Mouse (Mus musculus) adrenal gland (tissue): ENCODE measurements around the gene Lurap1l.

ENCODE experiments used
- intact Hi-C: fragments of 180-260 bp; cut with DNase I; formaldehyde crosslinking; loops from one replicate; pipeline ENCODE4 v1.15.1; 2025

Gene Lurap1l

DNA sequence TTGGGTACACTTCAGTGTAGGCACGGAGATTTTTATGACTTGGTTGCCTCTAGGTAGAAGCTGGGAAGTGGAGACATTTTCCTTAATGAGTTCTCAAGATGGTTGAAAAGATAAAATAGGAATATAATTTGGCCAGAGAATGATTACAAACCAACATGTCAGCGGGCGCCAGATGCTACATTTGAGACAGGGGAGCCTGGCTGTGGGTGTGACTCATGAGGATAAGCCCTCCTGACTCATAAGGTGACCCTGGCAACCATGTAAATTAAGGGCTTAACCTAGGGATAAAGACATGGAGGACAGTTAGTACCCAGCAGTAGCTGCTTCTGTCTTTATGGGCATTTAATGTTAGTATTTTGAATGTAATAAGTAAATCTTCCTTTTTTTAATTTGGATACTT lies 6.2 kb downstream of the Lurap1l start:
- intact Hi-C loops: loop anchor here (10.0 kb wide), 1 partner anchor 108 kb away; no protein-coding TSS in a partner anchor

DNA sequence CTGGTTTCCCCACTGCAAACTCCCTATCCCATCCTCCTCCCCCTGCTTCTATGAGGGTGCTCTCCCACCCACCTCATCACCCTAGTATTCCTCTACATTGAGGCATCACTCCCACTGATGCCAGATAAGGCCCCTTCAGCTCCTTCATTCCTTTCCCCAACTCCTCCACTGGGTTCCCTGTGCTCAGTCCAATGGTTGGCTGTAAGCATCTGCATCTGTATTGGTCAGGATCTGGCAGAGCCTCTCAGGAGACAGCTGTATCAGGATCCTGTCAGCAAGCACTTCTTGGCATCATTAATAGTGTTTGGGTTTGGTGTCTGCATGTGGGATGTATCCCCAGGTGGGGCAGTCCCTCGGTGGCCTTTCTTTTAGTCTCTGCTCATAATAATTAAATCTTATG lies 6.7 kb downstream of the Lurap1l start:
- intact Hi-C loops: loop anchor here (10.0 kb wide), 1 partner anchor 108 kb away; no protein-coding TSS in a partner anchor

DNA sequence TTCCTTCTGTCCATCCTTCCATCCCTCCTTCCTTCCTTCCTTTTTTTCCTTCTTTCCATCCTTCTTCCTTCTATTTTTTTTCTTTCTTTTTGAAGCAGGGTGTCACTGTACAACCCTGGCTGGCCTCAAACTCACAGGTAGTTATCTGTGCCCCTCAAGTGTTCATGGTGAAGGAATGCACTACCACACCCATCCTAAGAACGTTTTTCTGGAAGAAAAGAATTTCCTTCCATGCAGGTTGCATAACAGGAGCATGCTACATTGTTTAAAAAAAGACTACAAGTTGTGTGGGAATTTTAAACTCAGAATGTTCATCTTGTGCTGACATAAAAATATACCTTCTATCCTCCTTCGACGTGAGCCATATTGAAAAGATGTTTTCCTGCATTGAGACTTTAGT lies 7.4 kb downstream of the Lurap1l start:
- intact Hi-C loops: loop anchor here (10.0 kb wide), 1 partner anchor 107 kb away; no protein-coding TSS in a partner anchor

GRCm38 (mm10) chr4:80918526-80919129 lies 8.2 kb downstream of the Lurap1l start:
- intact Hi-C loops: loop anchor here (10.0 kb wide), 1 partner anchor 106 kb away; no protein-coding TSS in a partner anchor

GRCm38 (mm10) chr4:80919217-80919867 lies 8.9 kb downstream of the Lurap1l start:
- intact Hi-C loops: loop anchor here (10.0 kb wide), 1 partner anchor 105 kb away; no protein-coding TSS in a partner anchor

GRCm38 (mm10) chr4:80921646-80922489 lies 11.4 kb downstream of the Lurap1l start:
- intact Hi-C loops: no loop called here

- intact Hi-C loops: no loop called here
These were observed 12.2 kb downstream of the Lurap1l start for GRCm38 (mm10) chr4:80922654-80923053.

DNA sequence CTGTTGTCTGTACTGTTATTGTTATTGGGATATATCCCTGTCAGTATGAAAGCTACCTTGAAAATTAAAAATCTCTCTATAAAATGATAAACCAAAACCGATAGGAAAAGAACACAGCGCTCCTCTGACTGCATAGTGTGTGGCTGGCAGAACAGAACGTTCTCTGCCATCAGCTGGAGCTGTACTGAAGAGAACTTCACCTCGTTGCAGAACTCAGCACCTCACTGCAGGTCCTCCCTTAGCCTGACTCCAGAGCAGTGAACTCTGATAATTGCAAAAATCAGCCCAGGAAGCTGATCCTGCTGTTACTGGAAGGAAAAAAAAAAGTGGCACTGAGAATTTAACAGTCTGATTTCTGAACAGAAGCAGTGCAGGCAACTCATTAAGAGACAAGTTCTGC lies 14.4 kb downstream of the Lurap1l start:
- intact Hi-C loops: no loop called here

DNA sequence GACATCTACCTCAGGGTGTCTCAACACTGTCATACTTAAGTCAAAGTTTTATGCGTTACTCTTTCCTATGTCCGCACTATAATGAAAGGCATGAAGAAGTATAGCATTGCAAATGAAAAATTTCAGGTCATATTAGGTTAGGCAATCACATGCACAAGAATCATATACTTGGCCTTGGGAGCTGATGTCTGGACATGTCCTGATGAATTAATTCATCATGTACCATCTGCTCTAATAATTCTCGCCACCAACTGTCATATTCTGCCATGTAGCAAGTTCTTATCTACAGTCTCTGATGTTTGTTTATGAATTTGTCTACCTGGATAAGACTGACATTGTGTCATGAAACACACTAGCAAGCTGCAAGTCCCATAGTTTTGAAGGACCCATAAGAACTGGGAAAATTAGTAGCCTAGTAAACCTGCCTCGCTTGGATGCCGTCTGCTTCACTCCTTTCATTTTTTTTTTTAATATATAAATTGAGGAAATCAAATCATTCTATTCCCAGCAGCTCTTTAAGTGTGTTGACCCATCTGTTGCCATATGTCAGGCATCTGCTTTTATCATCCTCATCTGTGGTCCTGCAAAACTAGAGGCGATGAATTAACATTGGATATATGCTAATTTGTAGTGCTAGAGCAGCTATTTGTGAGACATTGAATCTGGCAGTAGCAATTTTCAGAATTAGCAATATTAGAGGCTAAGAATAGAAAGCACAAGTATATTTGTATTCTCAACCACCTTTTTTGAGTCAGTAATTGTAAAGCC lies 15.5 kb downstream of the Lurap1l start:
- intact Hi-C loops: no loop called here

DNA sequence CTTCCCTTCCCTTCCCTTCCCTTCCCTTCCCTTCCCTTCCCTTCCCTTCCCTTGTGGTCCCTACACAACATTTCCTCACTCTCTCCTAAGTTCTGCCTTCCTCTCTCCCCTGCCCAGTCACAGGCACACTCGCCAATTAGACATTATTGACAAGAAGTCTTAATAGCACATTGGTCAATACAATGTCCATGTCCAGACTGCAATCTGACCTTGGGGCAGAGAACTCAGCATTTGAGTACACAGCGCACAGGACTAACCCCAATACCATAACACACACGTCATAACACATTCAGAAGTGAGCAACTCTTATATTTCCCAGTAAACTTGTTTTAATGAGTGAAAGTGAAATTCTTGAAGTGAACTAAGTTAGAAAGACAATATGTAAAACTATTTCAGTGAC lies 24.3 kb downstream of the Lurap1l start:
- intact Hi-C loops: no loop called here

- intact Hi-C loops: no loop called here
These were observed 28.7 kb downstream of the Lurap1l start for GRCm38 (mm10) chr4:80939115-80939514.

GRCm38 (mm10) chr4:80940946-80941345 lies 30.5 kb downstream of the Lurap1l start:
- intact Hi-C loops: no loop called here

GRCm38 (mm10) chr4:80941978-80942377 lies 31.5 kb downstream of the Lurap1l start:
- intact Hi-C loops: no loop called here

- intact Hi-C loops: no loop called here
These were observed 34.2 kb downstream of the Lurap1l start for GRCm38 (mm10) chr4:80944605-80945004.

GRCm38 (mm10) chr4:80949110-80949509 lies 38.7 kb downstream of the Lurap1l start:
- intact Hi-C loops: no loop called here

DNA sequence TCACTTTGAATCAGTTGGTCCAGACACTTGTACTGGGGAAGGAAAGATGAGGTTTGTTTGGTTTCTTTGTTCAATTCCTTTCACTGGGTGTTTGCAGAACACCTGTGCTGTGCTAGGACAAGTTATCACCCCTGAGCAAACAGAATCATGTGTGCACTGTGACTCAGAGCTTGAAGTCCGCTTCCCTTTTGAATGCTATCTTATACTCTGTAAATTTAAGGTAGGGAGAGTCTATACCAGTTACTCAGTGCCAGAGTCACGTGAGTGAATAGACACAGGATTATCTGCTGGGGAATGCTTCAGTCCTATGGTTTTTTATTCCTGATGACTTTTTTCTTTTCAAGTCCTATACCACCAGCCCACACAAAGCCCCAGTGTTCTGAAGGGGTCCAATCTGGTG lies 39.3 kb downstream of the Lurap1l start:
- intact Hi-C loops: loop anchor here (5.0 kb wide), 2 partner anchors 37 to 77 kb away; partner anchors contain the start of gene Lurap1l

DNA sequence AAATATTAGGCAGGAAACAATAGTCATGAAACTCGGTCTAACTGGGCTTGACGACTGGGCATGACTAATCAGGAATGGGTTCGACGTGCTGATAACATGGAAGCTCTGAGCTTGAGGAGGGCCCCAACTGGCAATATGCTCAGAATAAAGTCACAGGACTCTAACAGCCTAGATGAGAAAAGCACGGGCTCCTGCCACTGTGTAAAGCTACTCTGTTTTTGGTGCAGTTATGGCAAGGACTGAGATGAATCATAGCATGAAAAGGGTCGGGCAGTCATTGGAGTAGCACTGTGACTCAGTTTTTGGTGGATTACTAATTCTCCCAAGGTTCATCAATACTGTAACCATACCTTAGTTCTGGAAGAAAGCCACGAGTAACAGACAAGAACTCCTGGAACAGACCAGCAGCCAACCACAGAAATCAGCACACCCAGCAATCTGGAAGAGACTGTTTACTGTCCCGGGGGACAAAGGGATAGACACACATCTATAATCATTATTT lies 39.9 kb downstream of the Lurap1l start:
- intact Hi-C loops: loop anchor here (5.0 kb wide), 2 partner anchors 38 to 78 kb away; partner anchors contain the start of gene Lurap1l

DNA sequence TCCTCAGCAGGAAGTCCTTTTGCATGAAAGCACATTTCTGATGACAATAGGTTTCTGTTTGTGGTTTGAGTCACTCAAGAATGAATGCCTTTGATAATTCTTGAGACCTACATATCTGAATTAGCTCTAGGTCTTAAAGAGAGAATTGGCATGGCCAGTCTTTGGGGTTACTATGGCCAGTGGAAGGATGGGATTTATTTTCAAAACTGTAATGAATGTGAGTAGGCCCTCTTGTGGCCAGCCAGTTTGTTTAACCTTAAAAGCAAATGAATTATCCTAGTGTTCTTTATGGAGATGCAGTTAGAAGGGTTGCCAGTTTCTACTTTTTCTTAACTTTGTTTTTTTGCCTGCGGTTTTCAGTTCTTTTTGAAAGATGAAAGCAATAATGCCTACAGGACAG lies 42.2 kb downstream of the Lurap1l start:
- intact Hi-C loops: loop anchor here (5.0 kb wide), 2 partner anchors 40 to 80 kb away; partner anchors contain the start of gene Lurap1l

- intact Hi-C loops: no loop called here
These were observed 45.5 kb downstream of the Lurap1l start for GRCm38 (mm10) chr4:80955942-80956341.

DNA sequence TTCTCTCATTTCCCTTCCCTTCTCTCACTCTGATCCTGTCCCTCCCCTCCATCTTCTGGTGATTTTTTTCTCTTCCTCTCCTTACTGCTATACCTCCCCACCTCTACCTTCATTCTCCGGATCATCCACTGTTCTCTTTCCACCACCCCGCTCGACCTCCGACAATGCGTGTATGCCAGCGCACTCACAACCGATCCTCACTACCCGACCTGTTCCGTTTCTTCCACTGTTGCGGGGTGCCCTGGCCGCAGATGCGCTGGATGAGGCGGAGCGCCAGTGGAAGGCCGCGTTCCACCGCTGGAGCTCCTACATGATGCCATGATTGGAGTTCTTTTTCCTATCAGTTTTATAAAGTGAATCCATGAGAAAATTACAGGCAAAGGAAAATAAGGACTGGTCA lies 57.1 kb downstream of the Lurap1l start:
- intact Hi-C loops: no loop called here

GRCm38 (mm10) chr4:80971846-80972245 lies 61.4 kb downstream of the Lurap1l start:
- intact Hi-C loops: no loop called here
